Mouse (Mus musculus) neural tube, embryonic 13.5 days (tissue): ENCODE data around the gene Megf8. TPM values are rescaled to one million over a fixed set of nuclear protein-coding genes. Genes with fewer than 3 reads are reported as not detected.

Experiments used
- ATAC-seq: fragments of 200-750 bp; cut with Nextera tagmentation; 2 replicates; pipeline ENCODE4 v1.8.0; 2017; ENCODE audit warnings: low read depth, mild to moderate bottlenecking, moderate TSS enrichment, moderate library complexity
- H3K27ac ChIP-seq: fragments of 300-500 bp; sonication (generic); replicated peaks from 2 replicates; pipeline ENCODE4 v1.5.1; 2015; ENCODE audit warnings: moderate library complexity, mild to moderate bottlenecking, inconsistent platforms
- H3K27me3 ChIP-seq: fragments of 300-500 bp; sonication (generic); 2 replicates; pipeline ENCODE4 v1.6.1; 2015; ENCODE audit warnings: mild to moderate bottlenecking, inconsistent platforms
- H3K36me3 ChIP-seq: fragments of 300-500 bp; sonication (generic); 2 replicates; pipeline ENCODE4 v1.6.1; 2015; ENCODE audit warnings: mild to moderate bottlenecking, inconsistent platforms
- H3K4me1 ChIP-seq: fragments of 300-500 bp; sonication (generic); replicated peaks from 2 replicates; pipeline ENCODE4 v1.6.1; 2015; ENCODE audit warnings: inconsistent platforms
- H3K4me2 ChIP-seq: fragments of 300-500 bp; sonication (generic); 2 replicates; pipeline ENCODE4 v1.6.1; 2015; ENCODE audit warnings: inconsistent platforms, mild to moderate bottlenecking, moderate library complexity
- H3K4me3 ChIP-seq: fragments of 300-500 bp; sonication (generic); 2 replicates; pipeline ENCODE4 v1.5.1; 2015; ENCODE audit warnings: mild to moderate bottlenecking, inconsistent platforms
- H3K9ac ChIP-seq: fragments of 300-500 bp; sonication (generic); 2 replicates; pipeline ENCODE4 v1.6.1; 2015; ENCODE audit warnings: moderate library complexity, mild to moderate bottlenecking, inconsistent platforms
- H3K9me3 ChIP-seq: fragments of 300-500 bp; sonication (generic); 2 replicates; pipeline ENCODE4 v1.6.1; 2016; ENCODE audit warnings: inconsistent platforms
- WGBS: fragments of 180-500 bp; shearing (Covaris S2); methylation state at CpG from one replicate; pipeline ENCODE4 v1.1.7; 2015; 5-methylcytosine and 5-hydroxymethylcytosine counted together
- polyA plus RNA-seq: library from polyadenylated mRNA; unstranded; fragments of >200 nt; fragmentation: Nextera tagmentation; extraction: Ambion mirVana; gene quantifications from 2 replicates; pipeline ENCODE4 v1.2.1, GENCODE M21; 2015

Gene Megf8
- polyA plus RNA-seq, 1 experiment from 2014 or later = 18.3 TPM

- H3K4me1 ChIP-seq = peaks cover 40% of the 10 kb centered on the region
- no peak overlapping the region for H3K4me2 ChIP-seq
- H3K4me3 ChIP-seq = no peak overlapping the region
- peaks cover 89% of the 10 kb centered on the region for H3K36me3 ChIP-seq
- H3K9me3 ChIP-seq = no peaks in the 10 kb centered on the region
- no peaks in the 10 kb centered on the region for H3K27me3 ChIP-seq
- H3K27ac ChIP-seq = 0 out of 2 replicates have a peak overlapping the region, but pooled peaks have one; percentile 42
- WGBS = 73% methylated on average over 7 of the region's 7 CpGs
- no peak for ATAC-seq
- peak overlapping the region; percentile 17; the same call in 1 of the 2 replicates for H3K9ac ChIP-seq
Measured at GRCm38 (mm10) chr7:25292107-25292506, 24.9 kb upstream of the Megf8 start.

- Histone ChIP-seq H3K9me3 (no peaks in the 10 kb centered on the region), H3K4me2 (no peak overlapping the region), H3K36me3 (peaks cover 78% of the 10 kb centered on the region), H3K27me3 (no peaks in the 10 kb centered on the region), H3K9ac (no peak overlapping the region), H3K4me3 (no peak overlapping the region), H3K4me1 (peaks cover 44% of the 10 kb centered on the region), H3K27ac (0 out of 2 replicates have a peak overlapping the region, but pooled peaks have one; percentile 23)
- ATAC-seq = no peak
- WGBS = 84% methylated on average over 10 of the region's 10 CpGs
Measured at GRCm38 (mm10) chr7:25293191-25293739, 23.7 kb upstream of the Megf8 start.

- Histone ChIP-seq H3K9ac (no peak overlapping the region), H3K27me3 (no peaks in the 10 kb centered on the region), H3K4me1 (peaks cover 48% of the 10 kb centered on the region), H3K4me3 (no peak overlapping the region), H3K4me2 (no peak overlapping the region), H3K27ac (no peak overlapping the region), H3K36me3 (peaks cover 66% of the 10 kb centered on the region), H3K9me3 (no peaks in the 10 kb centered on the region)
- ATAC-seq = no peak
- 93% methylated on average over 4 of the region's 4 CpGs for whole genome bisulfite sequencing
Measured at GRCm38 (mm10) chr7:25294495-25294894, 22.5 kb upstream of the Megf8 start.

GRCm38 (mm10) chr7:25294960-25295722 lies 21.8 kb upstream of the Megf8 start:
- peak overlapping the region; percentile 81 for H3K4me3 ChIP-seq
- peak overlapping the region; percentile 76 for H3K4me2 ChIP-seq
- no peak overlapping the region for H3K9ac ChIP-seq
- WGBS = 86% methylated on average over 12 of the region's 12 CpGs
- no peak overlapping the region for H3K27ac ChIP-seq
- no peak for ATAC-seq
- H3K36me3 ChIP-seq = peaks cover 59% of the 10 kb centered on the region
- no peaks in the 10 kb centered on the region for H3K9me3 ChIP-seq
- peaks cover 48% of the 10 kb centered on the region for H3K4me1 ChIP-seq
- no peaks in the 10 kb centered on the region for H3K27me3 ChIP-seq

- peak overlapping the region; percentile 98 for H3K27ac ChIP-seq
- WGBS = under 1% methylated on average over 21 of the region's 21 CpGs
- no peaks in the 10 kb centered on the region for H3K9me3 ChIP-seq
- H3K9ac ChIP-seq = peak overlapping the region; percentile 93
- peak overlapping the region; percentile 81 for H3K4me3 ChIP-seq
- H3K27me3 ChIP-seq = no peaks in the 10 kb centered on the region
- peaks cover 34% of the 10 kb centered on the region for H3K4me1 ChIP-seq
- peak overlapping the region; percentile 76 for H3K4me2 ChIP-seq
- peak; percentile 4 for ATAC-seq
- peaks cover 41% of the 10 kb centered on the region for H3K36me3 ChIP-seq
Measured at GRCm38 (mm10) chr7:25296945-25297453, 20.0 kb upstream of the Megf8 start.

GRCm38 (mm10) chr7:25297454-25298325 lies 19.3 kb upstream of the Megf8 start, which contains the start of gene Pafah1b3:
TSS of gene Pafah1b3 (minus strand) at chr7:25297986.
- Histone ChIP-seq H3K27ac (peak within 1 kb of the TSS; percentile 98), H3K4me1 (peaks cover 29% of the 10 kb centered on the region), H3K27me3 (no peaks in the 10 kb centered on the region), H3K36me3 (peaks cover 34% of the 10 kb centered on the region), H3K9ac (peak within 1 kb of the TSS; percentile 93), H3K9me3 (no peaks in the 10 kb centered on the region), H3K4me3 (peak within 1 kb of the TSS; percentile 81), H3K4me2 (peak within 1 kb of the TSS; percentile 76)
- ATAC-seq = peak; percentile 93
- under 1% methylated on average over 45 of the region's 52 CpGs for WGBS

- Histone ChIP-seq H3K4me2 (no peak within 1 kb of the TSS), H3K4me3 (no peak within 1 kb of the TSS), H3K27ac (no peak within 1 kb of the TSS), H3K36me3 (no peaks in the 10 kb centered on the region), H3K4me1 (peaks cover 25% of the 10 kb centered on the region), H3K27me3 (0 out of 2 replicates have a peak, but pooled peaks cover 3% of the 10 kb centered on the region), H3K9ac (no peak within 1 kb of the TSS), H3K9me3 (no peaks in the 10 kb centered on the region)
- ATAC-seq = no peak
- WGBS = 62% methylated on average over 19 of the region's 19 CpGs
Measured at GRCm38 (mm10) chr7:25301063-25301462, 15.9 kb upstream of the Megf8 start, which contains the start of gene Prr19. TSS of gene Prr19 (plus strand) at chr7:25301411.

GRCm38 (mm10) chr7:25303003-25303684 lies 13.8 kb upstream of the Megf8 start:
- Histone ChIP-seq H3K27ac (no peak overlapping the region), H3K9ac (no peak overlapping the region), H3K4me3 (no peak overlapping the region), H3K4me2 (no peak overlapping the region), H3K27me3 (peaks cover 16% of the 10 kb centered on the region), H3K4me1 (peaks cover 28% of the 10 kb centered on the region), H3K36me3 (no peaks in the 10 kb centered on the region), H3K9me3 (no peaks in the 10 kb centered on the region)
- no peak for ATAC-seq
- WGBS = 70% methylated on average over 9 of the region's 9 CpGs

- no peak overlapping the region for H3K9ac ChIP-seq
- peaks cover 1% of the 10 kb centered on the region; the same call in 1 of the 2 replicates for H3K36me3 ChIP-seq
- peaks cover 23% of the 10 kb centered on the region for H3K4me1 ChIP-seq
- 79% methylated on average over 3 of the region's 3 CpGs for WGBS
- no peak overlapping the region for H3K27ac ChIP-seq
- H3K9me3 ChIP-seq = no peaks in the 10 kb centered on the region
- no peak for ATAC-seq
- peaks cover 21% of the 10 kb centered on the region for H3K27me3 ChIP-seq
- H3K4me3 ChIP-seq = no peak overlapping the region
- H3K4me2 ChIP-seq = no peak overlapping the region
Measured at GRCm38 (mm10) chr7:25303685-25304006, 13.3 kb upstream of the Megf8 start.

GRCm38 (mm10) chr7:25305481-25305880 lies 11.5 kb upstream of the Megf8 start:
- Histone ChIP-seq H3K36me3 (peaks cover 5% of the 10 kb centered on the region; the same call in 1 of the 2 replicates), H3K4me3 (peak overlapping the region; percentile 70), H3K4me1 (peaks cover 22% of the 10 kb centered on the region), H3K9ac (peak overlapping the region; percentile 89), H3K4me2 (peak overlapping the region; percentile 84), H3K27ac (peak overlapping the region; percentile 90), H3K9me3 (no peaks in the 10 kb centered on the region), H3K27me3 (peaks cover 24% of the 10 kb centered on the region)
- WGBS = 0% methylated on average over 2 of the region's 2 CpGs
- ATAC-seq = peak; percentile 44; the same call in 1 of the 2 replicates

- Histone ChIP-seq H3K4me1 (peaks cover 22% of the 10 kb centered on the region), H3K9ac (peak within 1 kb of the TSS; percentile 89), H3K27ac (peak within 1 kb of the TSS; percentile 90), H3K27me3 (peaks cover 27% of the 10 kb centered on the region), H3K36me3 (peaks cover 5% of the 10 kb centered on the region; the same call in 1 of the 2 replicates), H3K9me3 (no peaks in the 10 kb centered on the region), H3K4me2 (peak within 1 kb of the TSS; percentile 84), H3K4me3 (peak within 1 kb of the TSS; percentile 70)
- WGBS = 0% methylated on average over 44 of the region's 47 CpGs
- ATAC-seq = peak; percentile 85
Measured at GRCm38 (mm10) chr7:25305956-25306613, 10.9 kb upstream of the Megf8 start, which contains the start of gene Tmem145. TSS of gene Tmem145 (plus strand) at chr7:25306106.
